Mouse (Mus musculus): Measurements from ENCODE around the gene Gm9918.
"Not testable (repeated sequence)": the region's sequence is repeated elsewhere in the genome, so short reads cannot be mapped to it uniquely, and the experiment has no call there.

The Gm9918 gene

DNA sequence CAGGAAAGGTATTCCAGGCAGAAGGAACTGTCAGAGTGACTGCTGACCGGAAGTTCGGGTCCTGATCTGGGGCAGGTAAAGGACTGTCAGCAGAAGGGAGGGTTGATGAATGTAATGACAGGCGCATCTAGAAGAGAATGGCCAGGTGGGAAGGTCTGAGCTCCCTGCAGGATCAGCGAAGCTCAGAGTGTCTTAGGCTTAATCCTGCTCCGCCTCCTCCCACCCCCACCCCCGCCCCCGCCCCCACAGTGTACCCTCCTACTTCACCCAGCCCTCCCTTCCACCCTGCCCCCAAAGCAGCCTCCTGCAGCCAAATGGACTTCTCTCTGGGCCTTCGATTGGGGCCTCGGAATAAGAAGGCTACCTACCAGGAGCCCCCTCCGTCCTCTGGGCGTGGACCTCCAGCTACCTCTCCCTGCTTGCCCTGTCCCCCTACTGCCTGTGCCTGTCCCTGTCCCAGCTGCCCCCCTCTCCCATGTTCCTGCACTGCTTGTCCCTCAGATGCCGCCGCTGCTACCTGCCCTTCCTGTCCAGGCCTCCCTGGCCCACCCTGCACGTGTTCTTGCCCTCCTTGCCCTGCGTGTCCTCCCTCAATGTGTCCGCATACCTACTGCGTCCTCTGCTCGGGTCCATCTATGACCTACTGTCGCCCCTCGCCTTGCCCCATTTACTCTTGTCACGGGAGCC lies at the start of gene Gm9918:
Gm9918 (plus strand) TSS at position 290 of the 687 bp plus-strand sequence.
- DNase-seq: peak in 1 of 2 experiments; percentile 32

DNA sequence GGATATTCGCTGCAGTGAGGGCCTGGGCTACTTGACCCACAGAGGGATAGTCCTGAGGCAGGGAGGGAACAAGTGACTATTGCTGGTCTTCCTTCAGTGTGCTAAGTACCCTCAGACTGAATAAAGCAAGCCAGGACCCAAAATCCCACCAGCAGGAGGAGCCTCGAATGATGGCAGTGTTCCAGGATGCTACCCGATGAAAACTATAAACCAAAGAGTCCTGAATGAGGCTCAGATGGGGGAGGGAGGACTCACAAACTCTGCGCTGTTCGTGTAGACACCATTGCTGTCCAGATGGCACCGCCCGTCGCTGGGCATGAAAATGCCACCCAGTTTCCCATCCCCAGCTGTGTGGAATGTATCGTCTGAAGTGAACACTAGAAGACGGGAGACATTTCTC lies 48.0 kb upstream of the Gm9918 start:
- peak in 1 of 2 experiments; percentile 40 for DNase-seq

DNA sequence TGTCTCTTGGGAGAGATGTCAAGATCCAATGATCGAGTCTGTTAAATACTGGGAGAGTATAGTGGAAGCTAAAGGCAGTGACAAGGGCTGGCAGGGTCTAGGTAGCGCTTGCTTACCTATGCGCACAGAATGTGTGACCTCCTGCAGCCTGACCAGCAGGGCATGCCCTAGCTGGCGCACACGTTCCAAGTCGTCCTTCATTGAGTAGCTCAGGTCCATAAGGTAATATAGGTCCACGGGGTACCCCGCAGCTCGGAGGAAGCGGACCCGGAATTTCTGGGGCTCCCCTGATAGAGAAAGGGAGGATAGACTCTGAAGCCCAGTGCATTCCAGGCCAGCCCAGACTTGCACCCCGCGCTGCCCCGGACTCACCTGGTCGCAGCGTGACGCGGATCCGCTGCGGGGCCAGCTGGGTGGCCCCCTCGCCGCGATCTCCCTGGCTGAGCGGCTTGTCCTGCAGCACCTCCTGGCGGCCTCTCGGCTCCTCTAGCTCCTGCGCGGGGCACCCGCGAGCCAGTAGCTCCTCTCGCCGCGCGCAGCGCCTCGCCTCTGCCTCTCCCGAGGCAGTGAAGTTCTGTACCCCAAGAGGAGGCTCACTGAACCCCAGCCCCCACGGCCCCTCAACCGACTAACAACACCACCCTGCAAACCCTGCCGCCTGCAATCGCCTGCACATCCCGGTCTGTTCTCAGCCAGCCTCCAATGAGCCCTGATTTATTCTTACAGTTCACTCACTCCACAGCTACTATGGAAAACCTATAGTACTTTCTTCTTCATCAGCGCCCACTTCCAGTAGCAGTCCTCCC lies 46.0 kb upstream of the Gm9918 start:
- peak; percentile 91 to 92 for DNase-seq

DNA sequence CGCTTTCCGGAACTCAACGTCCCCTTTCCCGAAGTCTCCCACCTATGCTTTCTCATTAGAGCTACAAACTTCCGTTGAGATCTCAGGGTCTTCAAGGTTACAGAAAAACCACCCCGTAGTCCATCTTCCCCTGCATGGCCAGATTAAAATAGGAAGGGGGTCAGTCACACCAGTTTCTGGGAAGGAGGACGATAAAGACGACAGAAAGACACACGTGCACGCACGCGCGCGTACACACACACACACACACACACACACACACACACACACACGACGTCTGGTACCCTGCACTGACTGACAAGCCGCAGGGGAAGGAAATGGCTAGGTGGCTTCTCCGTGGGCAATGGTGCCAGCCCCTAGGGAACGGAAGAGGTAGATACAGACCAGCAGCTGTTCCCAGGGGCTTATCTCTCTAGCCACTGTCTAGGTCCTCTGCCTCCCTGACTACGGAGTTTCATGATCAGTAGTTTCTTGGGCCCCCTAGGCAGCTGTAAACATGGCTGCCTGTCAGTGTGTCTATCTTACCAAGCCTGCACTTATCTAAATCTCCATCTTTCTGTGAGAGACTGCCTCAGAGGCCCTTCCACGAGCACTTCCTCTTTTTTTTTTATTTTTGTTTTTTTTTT lies 45.3 kb upstream of the Gm9918 start:
- peak in 1 of 2 experiments; percentile 33 for DNase-seq

DNA sequence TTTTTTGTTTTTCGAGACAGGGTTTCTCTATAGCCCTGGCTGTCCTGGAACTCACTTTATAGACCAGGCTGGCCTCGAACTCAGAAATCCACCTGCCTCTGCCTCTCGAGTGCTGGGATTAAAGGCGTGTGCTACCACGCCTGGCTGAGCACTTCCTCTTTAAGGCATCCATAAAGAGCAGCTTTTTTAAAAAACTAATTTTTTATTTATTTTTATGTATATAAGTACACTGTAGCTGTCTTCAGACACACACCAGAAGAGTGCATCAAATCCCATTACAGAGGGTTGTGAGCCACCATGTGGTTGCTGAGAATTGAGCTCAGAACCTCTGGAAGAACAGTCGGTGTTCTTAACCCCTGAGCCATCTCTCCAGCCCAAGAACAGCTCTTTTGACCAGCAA lies 44.7 kb upstream of the Gm9918 start:
- not testable (repeated sequence) for DNase-seq

DNA sequence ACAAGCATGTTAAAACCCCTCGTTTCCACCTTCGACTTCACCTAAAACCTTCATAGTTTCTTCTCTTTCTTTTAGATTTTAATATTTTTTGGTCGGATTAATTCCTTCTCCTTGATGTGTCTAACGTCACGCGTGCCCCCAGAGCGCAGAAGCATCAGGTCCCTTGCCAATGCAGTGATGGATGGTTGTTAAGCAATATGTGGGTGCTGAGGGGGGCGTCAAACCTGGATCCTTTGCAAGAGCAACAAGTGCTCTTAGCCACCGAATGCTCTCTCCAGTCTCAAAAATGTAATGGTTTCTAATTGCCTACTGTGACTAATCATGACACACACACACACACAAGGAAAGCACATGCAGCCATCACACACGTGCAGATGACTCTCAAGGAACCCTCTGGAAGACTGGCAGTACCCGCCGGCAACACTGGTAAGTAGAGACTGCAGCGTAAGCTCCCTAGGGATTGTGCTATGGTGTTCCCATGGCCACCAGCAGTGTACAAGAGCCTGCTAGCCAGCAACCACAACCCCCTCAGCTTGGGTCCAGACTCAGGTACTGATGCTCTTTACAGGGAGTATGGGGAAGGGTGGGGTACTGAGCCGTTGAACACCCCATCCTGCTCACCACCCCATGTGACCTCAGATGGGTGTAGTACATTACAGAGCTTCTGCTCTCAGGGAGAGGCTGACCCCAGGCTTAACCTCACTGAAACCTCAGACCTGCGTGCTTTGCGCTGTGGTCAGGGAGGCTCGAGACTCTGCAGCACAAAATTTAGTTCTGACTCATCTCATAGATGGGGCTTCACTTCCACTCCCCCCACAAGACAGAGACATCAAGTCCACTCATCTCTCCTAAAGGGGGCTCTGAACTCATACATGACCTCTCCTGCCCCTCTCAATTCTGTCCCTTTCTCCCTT lies 39.7 kb upstream of the Gm9918 start:
- no peak for DNase-seq

DNA sequence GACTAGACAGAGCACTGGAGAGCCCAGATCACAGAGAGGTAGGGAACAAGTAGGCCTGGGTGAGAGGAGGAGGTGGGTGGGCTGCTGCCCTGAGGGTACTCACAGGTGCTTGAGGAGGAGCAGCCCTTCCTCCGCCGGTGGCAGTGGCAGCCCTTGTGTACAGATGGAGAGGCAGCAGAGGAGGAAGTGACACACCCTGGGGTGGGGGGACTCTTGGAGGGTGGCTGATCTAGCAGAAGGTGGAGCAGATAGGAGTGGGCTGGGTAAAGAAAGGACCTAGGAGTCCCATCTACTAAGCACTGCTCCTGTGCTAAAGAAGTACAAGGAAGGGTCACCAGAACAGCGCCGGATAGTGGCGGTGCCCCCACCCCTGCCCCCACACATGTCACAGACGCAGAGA lies 38.6 kb upstream of the Gm9918 start, which contains the start of gene Itgb7:
Itgb7 (minus strand) TSS at position 197 of the 400 bp plus-strand sequence.
- no peak for DNase-seq

DNA sequence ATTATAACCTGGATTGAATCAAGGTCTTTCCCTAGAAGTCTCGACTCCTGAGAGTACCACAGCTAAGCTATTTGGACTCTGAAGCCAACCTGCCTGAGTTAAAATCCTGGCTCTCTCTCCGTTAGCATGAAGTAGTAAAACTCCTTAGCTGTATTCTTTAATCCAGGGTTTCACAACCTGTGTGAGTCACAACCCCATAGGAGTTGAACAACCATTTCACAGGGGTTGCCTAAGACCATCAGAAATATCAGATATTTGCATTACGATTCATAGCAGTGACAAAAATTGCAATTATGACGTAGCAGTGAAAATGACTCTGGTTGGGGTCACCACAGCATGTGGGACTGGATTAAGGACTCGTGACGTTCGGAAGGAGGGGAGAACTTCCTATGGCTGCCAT lies 37.6 kb upstream of the Gm9918 start:
- no peak for DNase-seq

DNA sequence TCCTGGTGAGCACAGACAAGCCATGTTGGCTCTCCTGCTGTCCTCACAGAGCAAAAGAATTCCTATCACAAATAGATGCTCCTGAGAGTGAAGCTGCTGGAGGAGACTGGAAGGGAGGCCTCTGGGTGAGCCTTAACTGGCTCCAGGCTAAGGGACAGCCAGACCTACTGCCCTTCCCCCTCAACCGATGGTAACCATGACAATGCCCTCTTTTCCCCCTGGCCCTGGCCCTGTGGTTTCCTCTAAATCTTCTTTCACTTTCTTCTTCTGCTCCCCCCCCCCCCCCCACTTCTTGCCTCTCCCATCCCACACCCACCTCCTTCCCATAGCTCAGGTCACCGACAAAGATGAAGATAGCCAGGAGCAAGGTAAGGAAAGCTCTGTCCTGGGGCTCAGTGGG lies 36.5 kb upstream of the Gm9918 start:
- no peak for DNase-seq

DNA sequence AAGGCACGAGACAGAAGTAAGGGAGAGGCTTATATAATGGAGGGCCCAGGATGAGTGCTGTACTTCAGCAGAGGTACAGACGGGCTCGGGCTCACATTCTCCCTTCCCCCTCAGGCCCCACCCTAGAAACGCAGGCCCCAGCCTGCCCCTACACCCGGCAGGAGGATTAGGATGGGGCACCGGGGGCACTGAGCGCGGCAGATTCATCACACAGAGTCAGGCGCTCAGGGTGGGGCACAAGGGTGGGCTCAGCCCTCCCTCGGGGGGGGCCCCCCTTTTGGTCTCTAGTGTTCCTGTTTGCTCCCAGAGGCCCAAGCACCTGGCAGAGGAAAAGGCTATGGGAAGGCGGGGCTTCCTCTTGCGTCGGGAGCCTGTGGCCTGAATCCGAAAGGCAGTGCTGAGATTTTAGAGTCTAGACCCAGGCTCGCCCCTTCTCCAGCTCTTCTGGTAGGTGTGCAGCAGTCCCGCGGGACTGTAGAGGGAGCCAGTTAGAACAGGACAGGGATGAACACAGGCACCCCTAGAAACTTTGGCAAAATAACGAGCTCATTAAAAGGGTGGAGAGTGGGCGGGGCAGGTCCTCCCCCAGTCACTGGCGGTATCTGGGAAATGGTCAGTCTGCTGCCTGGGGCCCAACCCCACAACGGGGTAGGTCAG lies 34.9 kb upstream of the Gm9918 start:
- peak in 1 of 2 experiments; percentile 52 for DNase-seq

DNA sequence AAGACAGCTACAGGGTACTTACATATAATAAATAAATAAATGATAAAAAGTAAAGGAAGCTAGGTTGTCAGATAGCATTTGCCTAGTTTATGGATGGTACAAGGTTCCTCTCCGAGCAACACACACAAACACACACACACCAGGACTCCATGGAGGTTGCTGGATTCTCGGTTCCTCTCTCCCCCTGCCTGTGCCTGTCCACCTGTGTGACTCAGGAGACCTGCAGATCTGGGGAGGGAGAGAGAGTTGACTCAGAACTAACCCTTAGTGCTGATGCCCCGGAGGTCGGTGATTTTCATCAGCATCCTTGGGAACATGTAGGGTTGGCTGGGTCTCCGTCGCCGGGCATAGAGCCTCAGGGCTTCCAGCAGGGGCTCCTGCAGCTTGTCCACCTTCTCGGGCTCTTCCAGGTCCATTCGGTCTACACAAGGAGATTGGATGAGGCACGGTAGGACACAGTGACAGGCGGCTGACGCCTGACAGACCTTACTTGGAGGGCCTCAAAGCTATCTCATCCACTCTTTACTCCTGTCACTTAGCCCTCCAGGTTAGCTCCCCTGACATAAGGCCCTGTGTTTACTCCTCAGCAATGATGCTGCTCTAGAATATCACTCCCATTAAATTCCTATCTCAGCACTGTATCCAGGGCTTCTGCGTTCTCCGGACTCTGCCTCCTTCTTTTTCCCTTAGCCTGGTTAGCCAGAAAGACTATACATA lies 31.7 kb upstream of the Gm9918 start:
- no peak for DNase-seq

DNA sequence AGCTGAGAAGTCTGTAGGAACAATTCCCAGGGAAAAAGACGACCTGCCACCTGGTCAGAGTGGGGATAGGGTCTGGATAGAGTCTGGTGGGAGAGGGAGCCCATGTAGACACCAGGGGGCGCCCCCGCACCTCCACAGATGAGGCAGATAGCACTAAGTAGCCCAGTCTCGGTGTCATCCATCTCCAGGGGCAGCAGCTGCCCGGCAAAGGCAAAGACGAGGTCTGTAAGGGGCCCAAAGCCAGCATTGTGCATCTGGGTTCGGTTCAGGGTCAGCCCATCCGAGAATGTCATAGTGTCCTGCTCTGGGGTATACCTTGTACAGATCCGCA lies 31.1 kb upstream of the Gm9918 start:
- peak; percentile 92 to 93 for DNase-seq

DNA sequence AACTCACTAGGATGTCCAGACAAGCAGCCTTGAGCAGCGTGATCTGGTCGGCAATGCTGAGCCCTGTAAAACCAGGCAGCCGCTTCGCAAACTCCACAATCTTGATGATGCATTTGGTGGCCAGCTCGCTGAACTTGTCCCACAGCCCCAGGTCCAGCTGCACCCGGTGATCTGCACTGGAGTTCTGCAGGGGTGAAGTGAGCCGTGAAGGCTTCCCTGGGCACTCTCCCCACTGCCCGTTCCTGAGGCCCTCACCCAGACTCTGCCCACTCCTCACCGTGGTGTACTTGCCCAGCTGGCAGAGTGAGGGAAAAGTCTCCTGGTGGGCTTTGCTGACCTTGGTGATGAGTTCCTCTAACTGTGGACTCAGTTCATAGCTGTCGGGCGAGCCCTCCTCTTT lies 30.5 kb upstream of the Gm9918 start:
- no peak for DNase-seq

DNA sequence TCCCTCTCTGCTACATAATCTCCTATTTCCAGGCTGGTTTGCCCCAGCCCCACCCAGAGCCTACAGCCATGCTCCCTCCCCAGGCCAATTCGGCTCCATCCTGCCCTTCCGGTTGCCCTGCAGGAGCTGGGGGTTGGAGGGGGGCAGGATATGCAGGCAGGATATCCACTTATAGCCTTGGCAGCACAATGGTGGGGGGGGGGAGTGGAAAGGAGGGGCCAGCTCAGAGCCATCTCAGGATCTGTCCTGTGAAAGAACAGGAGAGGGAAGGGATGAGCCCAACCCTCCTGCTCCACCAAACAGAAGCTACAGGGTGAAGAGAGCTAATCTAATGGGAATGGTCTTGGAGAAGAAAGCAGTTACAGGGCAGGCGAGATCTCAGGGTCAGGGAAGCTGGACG lies 29.8 kb upstream of the Gm9918 start:
- DNase-seq: peak; percentile 54 to 74

DNA sequence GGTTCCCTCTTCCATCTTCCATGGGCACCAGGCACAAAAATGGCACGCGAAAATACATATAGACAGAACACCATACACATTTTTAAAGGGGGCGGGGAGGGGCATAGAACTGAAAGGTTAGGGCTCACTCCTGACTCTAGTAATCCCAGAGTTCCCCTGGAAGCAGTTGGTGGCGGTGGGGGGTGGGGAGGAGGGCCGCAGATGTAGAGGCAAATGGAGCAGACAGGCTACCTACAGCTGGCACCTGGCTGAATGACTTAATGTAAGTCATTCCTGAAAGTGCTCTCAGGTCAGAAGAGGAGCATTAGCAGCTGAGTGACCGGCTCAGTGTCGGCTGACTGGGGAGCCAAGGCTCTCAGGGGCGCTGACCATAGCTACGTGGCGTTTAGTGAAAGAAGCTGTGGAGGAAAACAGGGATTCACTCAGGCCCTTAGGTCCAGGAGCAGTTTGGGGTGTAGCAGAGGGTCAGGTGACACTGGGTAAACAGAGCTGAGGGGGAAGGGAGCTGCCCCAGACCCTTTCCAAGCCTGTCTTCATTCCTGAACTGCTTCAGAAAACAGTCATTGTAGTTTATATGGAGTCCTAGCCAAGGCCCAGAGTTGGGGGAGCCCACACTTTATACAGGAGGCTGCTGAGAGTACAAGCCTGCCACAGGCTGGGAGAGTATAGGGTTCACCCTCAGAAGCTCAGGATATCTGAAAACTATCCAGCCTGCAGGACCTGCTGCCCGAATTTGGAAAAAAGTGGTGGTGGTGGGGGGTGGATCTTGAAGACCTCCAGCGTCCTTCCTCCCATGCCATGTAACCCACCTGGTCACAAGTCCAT lies 27.7 kb upstream of the Gm9918 start:
- DNase-seq: no peak

DNA sequence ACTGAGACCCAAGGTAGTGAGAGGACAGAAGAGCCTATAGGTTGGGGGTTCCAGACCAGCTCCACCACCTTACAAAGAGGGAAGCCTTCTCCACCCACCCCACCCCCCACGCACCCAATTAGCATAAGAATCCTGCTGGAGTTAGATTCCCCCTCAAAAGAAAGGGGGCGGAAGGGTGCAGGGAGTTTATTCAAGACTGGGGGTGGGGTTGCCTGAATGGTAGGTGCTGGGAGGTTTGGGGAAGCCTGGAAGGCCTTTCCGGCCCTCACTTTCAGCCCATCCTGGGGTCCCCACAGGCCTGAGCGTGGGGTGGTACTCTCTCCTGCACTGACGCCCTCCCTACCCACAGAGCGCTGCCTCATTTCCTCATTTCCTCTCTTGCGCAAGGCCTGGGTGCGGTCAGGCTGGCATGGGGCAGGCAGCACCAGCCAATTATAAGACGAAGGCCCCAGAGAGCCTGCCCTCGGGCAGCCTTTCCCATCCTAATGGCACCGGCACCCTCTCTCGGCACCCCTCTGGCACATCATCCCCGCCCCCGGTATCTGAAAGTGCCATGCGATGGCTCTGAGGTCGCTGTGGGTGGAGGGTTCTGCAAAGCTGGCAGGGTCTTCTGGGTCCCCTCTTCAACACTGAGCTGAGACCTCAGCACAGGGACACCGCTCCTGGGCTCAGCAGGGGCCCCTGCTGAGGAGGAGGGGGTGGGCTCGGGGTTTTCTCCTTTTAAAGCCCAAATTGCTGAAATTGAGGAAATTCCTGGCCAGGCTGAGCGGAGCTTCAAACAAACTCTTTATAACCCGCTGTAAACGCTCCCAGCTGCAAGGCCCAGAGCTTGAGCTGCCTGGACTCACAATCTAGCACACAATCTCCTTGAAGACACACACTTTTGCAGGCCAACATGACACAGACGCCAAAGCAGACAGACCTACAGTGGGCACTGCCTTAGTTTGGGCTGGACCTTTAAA lies 26.9 kb upstream of the Gm9918 start:
- DNase-seq: peak; percentile 42 to 63

DNA sequence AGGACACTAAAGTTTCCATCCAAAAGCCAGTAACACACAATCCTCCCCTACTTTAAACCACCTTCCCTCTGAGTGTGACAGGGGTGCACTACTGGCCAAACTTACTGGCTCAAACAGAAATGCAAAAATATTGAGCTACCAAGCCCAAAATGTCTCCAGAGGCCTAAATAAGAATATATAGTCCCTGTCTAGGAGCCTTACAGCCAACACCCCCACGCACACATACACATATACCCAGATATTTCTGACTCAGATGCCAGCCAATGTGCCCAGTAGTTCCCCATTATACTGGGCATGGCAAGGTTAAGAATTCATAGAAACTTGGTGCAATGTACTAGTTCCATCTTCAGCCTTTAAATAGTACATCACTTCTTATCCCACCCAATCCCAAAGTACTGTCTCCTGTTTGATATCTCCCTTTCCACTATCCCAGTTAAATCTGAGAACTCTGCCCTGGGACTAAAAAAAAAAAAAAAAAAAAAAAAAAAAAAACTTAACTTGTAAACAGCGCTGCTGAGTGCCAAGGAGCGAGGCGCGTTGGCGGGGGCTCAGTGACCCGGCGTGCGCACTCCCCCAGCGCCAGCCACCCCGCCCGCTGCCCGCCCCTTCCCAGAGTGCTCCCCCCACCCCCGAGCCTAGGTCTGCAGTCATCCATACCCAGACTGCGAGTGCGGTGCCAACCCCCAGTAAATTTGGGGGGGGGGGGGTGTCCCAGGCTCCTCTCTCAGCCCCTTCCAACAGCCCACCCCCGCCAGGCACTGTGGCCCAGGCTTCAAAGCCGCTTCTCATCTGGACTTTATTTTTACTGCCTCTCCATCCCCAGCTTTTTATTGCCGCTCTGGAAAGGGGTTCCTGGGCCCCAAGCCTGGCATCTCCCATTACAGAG lies 25.8 kb upstream of the Gm9918 start:
- peak; percentile 41 to 58 for DNase-seq

DNA sequence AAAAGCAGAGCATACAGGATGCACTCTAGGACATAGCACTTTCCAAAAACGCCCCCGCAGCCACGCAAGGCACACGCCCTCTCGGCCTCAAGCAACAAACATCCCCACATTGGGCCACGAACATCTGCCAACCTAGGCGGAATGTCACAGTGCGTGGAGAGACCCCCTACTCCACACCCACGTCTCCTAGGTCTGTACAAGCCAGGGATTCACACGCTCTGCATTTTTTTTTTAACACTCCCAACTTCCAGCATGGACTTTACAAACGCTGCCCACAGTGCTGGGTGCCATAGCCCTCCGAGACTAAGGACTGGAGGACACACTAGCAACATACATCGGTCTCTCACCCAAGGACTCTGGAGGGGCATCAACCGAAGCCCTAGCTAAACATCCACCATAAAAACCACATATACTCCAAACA lies 24.9 kb upstream of the Gm9918 start:
- peak; percentile 38 to 56 for DNase-seq

Data from kidney, postnatal 4 days (tissue).